Mouse (Mus musculus) embryo, embryonic 11.5 days (tissue): ENCODE measurements around the gene Lck.

Experiments
- DNase-seq: peaks from one replicate; pipeline ENCODE4 v3.0.0-alpha.2; 2012; ENCODE audit warnings: low read depth, low spot score

Lck gene

DNA sequence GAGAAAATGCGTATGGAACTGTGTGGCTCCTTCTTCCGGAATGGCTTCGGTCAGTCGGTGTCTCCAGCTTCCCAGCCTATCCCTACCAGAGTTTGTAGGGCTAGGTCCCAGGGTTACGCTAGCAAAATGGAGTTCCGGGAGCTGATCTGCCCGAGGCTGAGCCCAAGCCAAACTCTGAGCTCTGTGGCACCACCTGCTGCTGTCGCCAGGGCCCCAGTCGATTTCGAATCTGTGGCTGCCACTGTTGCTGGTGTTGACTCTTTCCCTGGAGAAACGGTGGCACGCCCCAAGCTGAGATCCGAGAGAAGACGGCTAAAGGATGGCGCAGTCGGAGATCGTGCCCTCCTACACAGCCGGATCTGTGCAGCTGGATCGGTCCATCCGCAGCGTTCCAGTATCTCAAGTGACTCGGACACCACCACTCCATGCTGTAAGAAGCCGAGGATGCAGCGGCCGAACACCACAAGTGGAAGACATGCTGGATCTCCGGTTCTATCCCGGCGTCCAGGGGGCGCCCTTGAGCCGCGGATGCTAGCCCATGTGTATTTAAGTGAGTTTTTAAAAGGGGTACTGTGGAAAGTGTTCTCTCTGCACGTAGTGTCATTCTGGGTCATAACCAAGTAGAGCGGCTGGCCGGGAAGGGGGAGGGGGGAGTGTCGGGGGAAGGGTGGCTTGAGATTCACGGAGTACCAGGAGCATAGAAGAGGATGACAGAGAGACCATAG is 11.6 kb upstream of the Lck start:
- DNase-seq = peak; percentile 61

DNA sequence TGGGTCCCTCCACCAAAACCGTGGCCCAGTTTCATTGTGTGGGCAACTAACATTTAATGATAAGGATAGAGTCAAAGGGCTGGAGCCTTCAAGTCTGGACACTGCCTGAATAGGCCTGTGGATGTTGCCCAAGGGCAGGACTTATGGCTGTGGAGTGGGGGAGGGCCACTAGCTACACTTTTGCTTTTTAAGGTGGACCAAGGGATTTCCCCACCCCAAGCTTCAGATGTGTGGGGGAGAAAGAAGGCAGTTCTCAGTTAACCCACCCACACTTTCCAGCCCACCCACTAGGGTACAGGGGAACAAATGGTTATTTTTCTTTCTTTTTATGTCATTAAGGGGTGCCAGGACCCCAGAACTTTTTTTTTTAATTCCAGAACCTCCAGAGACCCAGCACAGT is 10.9 kb upstream of the Lck start:
- DNase-seq = no peak

DNA sequence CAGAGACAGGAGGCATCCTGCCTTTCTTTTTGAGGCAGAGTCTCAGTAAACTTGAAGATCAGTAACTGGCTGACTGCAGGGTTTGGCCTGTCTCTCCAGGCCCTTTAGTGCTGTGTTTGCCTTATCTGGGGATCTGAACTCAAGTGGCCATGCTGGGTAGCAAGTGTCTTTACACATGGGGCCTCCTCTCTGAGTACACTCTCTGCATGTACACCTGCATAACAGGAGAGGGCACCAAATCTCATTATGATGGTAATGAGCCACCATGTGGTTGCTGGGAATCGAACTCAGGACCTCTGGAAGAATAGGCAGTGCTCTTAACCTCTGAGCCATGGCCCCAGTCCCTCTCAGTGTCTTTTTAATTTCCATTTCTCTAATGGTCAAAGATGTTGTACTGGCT is 8.8 kb upstream of the Lck start:
- no peak for DNase-seq

DNA sequence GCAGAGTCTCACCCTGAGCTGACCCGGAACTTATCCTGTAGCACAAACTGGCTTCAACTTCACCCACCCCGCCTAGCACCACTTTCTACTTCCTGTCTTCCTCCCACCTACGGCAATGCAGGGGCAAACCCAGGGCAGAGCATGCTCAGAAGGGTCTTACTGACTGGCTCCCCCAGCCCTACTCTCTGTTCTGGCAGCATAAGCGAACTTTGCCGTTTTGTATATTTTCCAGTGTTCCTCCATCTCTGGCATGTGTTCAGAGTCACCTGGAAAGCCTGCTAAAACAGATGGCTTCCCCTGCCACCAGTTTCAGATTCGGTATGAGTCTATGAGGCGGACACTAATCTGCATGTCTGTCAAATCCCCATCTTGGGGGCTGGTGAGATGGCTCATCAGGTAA is 6.9 kb upstream of the Lck start:
- DNase-seq = no peak

DNA sequence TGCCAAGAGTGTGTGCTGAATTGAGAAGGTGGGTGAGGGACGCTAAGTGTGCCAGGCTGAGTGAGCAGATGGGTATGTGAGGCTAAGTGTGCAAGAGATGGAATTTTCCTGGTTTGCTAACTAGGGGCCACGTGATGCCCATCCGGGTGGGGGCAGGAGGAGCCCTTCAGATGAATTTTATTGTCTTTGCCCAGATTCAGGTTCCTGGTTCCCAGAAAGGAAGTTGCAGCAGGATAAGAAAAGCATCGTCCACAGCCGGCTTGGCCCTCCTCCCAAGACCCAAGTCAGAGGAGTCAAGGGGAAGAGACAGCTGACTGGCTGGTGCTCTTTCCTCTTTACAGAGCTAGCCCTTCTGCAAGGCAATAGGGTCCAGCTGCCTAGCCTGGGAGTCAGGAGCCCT is 5.0 kb upstream of the Lck start, which contains the start of gene Fam167b:
Fam167b (minus strand) TSS at position 84 of the 400 bp plus-strand sequence.
- DNase-seq = no peak

DNA sequence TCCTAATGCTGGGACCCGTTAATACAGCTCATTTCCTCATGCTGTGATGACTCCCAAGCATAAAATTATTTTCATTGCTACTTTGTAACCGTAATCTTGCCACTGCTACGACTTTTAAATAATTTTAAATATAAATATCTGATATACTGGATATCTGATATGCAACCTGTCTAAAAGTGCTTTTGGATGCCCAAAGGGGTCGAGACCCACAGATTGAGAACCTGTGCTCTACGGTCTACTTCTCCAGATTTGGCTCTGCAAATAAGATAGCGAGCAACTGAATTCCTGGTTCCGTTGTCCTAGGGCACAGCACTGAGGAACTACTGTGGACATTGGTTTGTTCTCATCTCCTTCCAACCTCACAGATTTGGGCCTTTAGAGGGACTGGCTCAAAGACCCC is 4.2 kb upstream of the Lck start:
- no peak for DNase-seq

DNA sequence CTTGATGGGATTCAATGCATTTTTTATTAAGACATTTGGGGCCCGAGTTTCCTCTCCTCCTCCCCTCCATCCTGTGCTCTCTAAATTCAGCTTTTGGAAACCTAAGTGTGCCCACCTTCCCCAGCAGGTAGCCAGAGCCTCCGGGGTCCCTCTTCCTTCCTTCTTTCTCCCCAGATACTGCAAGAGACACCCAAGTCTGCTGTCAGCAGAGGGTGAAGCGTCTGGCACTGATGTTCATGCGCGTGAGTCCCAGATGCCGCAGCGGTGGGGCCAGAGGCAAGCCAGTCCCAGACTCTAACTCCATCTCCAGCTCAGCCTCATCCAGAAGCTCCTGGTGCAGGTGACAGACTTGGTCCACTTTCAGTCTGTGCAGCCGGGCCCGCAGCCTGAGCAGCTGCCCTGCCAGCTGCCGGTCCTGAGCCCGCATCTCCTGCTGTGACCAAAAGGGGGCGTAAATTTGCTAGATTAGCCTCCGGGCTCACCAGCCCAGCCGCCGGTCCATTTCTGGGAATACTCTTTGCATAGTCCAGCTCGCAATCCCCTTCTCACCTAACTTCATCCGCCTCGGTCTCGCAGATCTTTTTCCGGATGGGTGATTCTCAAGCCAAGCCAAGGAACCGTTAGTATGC is 3.5 kb upstream of the Lck start:
- DNase-seq = no peak

DNA sequence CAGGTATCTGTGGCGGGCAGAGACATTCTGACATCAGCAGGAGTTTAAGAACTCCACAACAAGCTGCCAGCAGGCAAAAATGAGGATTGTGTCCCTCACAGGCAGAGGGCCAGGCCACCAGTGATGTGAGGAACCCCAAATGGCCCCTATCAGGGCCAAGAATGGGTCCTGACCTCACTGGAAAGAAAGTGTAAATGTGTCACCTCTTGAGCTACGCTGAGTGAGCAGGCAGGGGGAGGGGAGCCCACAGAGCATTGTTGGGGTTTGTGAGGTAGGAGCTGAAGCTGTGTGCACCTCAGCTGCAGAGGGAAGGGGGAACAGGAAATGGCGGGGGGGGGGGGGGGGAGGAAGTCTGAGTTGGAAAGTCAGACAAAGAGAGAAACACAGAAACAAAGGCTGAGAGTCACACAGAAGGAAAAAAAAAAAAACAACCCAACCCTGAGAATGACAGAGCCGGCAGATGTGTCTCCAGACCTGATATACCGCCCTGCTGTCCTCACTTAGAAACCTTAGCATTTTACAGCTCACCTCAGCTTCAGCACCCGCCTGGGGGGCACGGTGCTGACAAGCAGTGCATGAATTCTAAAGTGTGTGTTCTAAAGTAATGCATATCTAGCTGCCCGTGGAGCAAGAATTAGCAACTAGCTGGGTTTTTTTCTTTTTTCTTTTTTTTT is 1.9 kb upstream of the Lck start:
- no peak for DNase-seq

DNA sequence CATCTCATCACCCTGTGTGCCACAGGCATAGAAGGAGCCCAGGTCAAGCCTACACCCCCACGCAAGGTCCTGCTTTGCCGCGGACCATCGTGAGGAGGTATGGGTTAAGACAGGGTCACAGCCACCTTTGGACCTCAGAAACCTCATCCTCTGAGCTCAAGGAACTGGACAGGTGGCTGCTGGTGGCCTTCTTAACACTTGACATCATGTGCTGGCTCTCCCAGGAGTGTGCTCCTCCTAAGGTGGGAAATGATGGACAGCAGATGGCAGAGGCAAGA is 409 bp downstream of the Lck start:
- no peak for DNase-seq

DNA sequence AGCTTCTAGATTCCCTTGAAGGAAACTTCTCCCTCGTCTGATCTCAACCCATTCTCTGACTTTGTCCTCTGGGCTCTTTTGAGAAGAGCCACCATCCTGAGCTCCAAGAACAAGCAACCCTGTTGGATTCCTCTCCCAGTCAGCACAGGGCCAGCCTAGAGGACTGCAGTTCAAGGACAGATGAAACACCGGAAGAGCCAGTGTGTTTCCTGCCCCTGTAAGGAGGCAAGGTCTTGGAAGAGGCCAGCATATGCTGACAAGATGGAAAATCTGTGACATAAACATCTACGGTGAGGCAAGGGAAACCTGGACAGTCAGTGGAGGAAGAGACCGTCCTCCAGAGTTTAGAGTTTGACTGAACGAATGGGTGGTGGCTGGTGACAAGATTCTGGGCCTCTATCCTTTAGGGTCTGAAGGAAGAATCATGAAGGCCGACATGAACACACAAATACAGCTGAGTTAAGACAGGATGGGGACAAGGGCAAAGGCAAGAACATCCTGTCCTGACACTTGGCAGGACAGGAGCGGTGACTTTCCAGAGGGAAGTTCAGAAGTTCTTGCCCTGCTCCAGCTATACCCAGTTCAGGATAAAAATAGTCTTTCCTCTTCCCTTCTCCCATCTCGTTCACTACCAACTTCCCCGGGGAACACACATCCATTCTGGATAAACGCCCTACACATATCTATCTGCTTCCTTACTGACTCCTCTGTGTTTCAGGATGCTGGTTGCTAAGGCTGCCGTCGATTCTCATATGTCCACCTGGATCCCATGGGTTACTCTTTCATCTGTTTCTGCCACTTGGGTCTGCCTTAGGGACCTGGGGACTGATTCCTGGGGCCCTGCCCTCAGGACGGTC is 977 bp downstream of the Lck start:
- DNase-seq = no peak

DNA sequence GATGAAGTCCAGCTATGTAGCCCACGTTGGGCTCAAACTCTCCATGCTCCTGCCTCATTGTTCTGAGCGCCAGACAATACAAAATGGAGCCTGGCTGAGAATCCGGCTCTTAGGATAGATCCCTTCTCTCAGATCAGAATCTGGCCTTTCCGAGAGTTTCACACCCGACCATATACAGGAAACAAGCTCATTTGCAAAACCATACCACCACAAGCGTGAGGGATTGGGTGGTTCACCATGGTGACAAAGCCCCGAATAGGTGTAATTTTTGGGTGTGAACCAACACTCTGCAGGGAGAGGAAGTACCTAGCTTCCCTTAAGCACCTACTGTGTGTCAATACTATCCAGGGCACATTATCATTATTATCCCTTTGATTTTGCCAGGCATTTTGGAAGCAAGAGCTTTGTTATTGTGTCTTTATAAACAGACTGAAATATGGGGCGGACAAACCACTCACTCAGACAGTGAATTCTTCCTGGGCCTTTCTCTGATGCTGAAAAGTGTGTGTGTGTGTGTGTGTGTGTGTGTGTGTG is 1.8 kb downstream of the Lck start:
- no peak for DNase-seq

DNA sequence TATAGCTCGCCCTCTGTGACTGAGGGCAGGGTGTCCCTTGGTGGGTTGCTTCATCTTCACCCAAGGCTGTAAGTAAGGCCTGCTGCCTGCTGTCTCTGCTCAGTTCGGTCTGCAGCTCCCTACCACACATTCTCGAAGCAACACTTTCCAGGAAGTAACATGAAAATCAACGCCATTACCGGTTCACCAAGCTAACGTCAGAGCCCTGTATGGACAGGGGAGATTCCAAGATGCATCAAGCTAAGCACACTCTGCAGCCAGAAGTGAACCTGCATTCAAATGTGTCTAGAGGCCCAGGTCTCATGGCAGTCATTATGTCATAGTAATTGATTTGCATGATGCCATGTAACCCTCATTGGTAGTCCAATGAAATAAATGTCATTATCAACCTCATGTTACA is 3.4 kb downstream of the Lck start:
- DNase-seq = no peak

DNA sequence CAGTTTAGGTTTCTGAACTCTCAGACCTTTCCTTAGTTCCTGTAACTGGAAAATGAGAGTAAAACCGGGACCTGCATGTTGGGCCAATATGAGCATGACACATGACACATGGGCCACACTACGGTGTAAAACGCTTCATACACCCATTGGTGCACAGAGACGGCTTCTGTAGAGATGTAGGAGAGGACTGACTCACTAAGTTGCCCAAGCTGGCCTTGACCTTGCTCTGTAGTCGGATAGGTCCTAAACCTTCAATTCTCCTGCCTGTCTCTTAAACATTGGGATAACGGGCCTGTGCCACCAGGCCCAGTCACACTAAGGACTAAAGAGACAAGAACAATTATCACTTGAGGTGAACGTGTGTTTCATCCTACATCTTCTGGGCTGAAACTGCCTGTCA is 5.1 kb downstream of the Lck start:
- no peak for DNase-seq

DNA sequence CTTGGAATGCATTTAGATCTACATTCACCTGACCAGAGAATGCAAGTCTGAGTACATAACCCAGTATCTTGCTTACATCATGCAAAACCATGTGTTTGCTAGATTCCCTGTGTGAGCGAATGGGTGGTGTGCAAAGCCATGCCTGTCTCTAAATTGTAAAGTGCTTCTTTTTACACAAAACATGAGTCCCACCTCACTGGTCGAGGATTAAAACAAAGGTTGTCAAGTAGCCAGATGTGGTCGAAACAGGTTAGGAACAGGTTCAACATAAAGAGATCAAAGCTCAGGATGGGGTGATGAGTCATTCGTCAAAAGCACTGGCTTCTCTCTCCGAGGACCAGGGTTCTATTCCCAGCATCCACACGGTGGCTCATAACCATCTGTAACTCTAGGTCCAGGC is 8.3 kb downstream of the Lck start:
- no peak for DNase-seq

DNA sequence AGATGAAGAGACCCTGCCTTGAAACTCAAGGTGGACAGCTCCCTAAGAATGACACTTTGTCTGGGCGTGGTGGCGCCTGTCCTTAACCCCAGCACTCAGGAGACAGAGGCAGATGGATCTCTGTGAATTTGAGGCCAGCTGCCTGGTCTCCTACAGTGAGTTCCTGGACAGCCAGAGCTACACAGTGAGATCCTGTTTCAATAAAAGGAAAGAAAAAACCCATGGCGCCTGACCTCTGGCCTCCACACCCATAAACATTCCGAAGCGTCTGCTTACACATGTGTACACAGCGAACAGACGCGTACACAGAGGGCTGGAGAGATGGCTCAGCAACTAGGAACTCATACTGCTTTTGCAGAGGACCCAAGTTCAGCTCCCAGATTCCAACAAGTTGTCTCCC is 9.7 kb downstream of the Lck start:
- DNase-seq = peak; percentile 59

DNA sequence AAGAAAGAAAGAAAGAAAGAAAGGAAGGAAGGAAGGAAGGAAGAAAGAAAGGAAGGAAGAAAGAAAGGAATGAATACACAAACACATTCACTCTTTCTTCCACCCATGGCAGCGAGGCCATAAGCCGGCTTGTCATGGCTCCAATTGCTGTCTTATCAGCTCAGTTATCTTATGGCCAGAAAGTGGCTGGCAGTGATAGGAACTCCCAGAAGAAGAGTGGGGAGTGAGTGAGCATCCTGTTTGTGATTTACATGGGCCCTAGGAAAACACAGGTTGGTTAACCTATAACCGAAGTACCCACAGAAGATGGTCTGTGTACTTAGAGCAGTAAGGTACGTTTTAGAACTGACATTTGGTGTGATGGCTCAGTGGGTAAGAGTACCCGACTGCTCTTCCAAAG is 12.3 kb downstream of the Lck start:
- DNase-seq = no peak

DNA sequence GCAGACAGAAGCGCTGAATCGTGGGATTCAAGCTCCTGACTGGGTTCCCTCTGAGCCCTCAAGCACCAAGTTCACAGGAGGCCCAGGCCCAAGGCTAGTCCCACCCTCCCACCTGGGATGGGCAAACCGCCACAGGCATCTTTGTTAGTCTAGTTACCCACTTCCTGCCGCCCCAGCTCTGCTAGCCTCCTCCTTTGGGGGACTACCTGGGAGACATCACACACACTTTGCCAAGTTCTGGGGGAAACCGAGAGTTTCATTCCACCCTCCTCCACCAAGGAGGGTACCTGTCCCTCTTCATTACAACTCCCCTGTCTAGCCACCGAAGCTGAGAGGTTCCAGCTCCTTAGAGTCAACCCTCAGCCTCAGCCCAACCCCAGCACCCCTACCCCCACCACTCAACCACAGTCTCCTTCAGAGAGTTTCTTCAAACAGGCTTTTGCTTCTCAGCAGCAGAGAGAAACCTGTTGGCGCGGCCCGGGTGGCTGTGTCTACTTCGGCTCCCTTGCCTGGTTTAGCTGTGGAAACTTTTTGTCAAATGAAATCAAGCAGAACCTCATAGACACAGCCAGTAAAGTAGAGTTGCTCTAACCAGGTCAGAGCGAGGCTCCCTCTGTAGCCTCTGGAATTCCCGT is 15.0 kb downstream of the Lck start:
- no peak for DNase-seq

DNA sequence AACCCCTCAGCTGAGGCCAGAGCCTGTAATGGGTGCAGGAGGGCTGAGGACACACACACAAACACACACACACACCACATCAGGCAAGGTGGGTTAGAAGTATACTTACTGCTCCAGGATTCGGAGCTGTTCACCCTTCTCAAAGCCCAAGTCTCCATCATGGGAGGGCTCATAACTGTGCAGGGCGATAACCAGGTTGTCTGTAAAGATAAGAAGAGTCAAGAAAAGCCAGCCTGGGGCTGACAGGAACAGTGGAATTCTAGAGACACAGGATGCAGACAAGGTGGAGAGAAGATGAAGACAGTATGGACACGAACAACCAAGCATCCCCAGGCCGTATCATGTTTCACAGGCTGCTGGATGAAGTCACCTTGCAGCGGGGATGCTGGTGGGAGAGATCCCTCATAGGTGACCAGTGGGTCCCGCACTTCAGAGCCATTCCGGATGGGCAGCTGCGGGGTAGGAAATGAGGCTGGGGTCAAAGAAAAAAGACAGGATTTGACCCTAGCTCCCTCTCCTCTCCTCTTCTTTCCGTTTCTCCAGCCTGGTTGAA is 16.1 kb downstream of the Lck start:
- no peak for DNase-seq

DNA sequence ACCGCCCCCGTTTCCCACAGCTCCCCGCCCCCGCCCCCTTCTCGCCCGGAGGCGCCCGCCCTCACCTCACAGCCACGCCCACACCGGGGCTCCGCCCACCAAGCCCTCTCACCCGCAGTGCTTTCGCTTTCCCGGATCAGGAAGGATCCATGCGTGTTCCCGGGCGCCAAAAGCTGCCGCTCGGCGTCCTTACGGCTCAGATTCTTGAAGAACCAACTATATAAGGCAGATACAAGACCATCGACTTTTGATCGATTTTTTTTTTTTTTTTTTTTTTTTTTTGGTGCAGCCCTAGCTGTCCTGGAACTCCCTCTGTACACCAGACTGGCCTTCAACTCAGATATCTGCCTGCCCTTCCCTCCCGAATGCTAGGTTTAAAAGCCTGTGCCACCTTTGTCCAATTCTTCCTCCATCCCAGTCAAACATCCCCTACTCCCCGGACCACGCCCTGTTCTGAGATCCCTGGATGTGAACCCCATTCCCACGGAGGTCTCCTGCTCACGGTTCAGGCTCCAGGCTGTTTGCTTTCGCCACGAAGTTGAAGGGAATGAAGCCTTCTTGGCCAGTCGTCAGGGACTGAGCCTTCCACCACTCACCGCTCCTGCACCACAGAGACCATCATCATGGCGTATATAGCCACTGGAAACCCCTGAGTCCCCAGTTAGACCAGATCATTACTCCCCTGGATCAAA is 16.8 kb downstream of the Lck start:
- DNase-seq = peak; percentile 89

DNA sequence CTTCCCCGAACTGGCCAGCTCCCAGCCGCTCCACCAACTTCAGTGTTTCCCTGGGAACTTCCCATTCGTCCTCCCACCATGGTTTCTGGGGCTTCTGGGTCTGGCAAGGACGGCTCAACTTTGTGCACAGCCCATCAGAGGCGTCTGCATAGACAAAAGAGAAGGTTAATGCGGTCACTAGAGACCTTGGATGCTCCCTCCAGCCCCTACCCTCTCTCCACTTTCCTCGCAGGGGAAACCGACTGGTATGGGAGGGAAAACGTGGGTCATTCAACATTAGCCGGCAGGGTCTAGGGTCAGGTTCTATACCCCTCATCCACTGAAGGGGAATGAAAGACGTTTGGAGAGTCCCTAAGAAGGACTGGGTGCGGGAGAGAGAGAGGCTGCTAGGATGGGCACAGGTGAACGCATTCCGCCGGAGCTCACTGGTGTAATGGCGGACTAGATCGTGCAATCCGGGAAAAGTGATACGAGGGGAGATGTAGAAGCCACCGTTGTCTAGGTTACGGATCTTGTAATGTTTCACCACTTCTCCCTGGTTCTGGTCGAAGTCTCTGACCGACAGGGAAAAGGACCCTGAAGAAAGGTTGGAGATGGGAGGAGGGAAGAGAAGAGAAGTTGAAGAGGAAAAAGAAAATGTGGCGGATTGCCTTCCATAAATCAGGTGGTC is 17.4 kb downstream of the Lck start:
- DNase-seq = no peak
